Mouse (Mus musculus) E14TG2a.4 (cell line): Measurements from ENCODE around the gene Ak2.

Source experiments
- H3K27me3 ChIP-seq: 2 replicates; pipeline ENCODE4 v1.6.1; 2014; ENCODE audit warnings: low read length, control low read depth; ENCODE audit not compliant: insufficient read depth
- H3K36me3 ChIP-seq: 2 replicates; pipeline ENCODE4 v1.6.1; 2014; ENCODE audit warnings: low read length, control low read depth; ENCODE audit not compliant: insufficient read depth
- H3K4me1 ChIP-seq: replicated peaks from 2 replicates; pipeline ENCODE4 v1.6.1; 2014; ENCODE audit warnings: low read depth, low read length, control low read depth
- H3K4me3 ChIP-seq: replicated peaks from 2 replicates; pipeline ENCODE4 v1.5.1; 2014; ENCODE audit warnings: mild to moderate bottlenecking, low read length
- H3K9me3 ChIP-seq: 2 replicates; pipeline ENCODE4 v1.6.1; 2014; ENCODE audit warnings: low read length, control low read depth
- CTCF ChIP-seq: conservative IDR thresholded peaks from 2 replicates; pipeline ENCODE4 v1.5.1; 2014; ENCODE audit warnings: low read length
- NANOG ChIP-seq: IDR thresholded peaks from 2 replicates; pipeline ENCODE4 v1.6.1; 2014; ENCODE audit warnings: borderline replicate concordance, low read length, mixed read lengths
- POU5F1 ChIP-seq: IDR thresholded peaks from 2 replicates; pipeline ENCODE4 v1.6.1; 2014; ENCODE audit warnings: low read length, borderline replicate concordance

Ak2 gene

GRCm38 (mm10) chr4:129032133-129032962 is 40.6 kb downstream of the Ak2 start:
- Histone ChIP-seq H3K4me3 (no peak overlapping the region), H3K27me3 (0 out of 2 replicates have a peak, but pooled peaks cover 7% of the 10 kb centered on the region), H3K4me1 (peaks cover 48% of the 10 kb centered on the region), H3K9me3 (no peaks in the 10 kb centered on the region), H3K36me3 (no peaks in the 10 kb centered on the region)
- no peak for TF ChIP-seq NANOG
- no peak for TF ChIP-seq POU5F1
- no peak for TF ChIP-seq CTCF

GRCm38 (mm10) chr4:129032963-129033951 is 41.5 kb downstream of the Ak2 start:
- H3K9me3 ChIP-seq: no peaks in the 10 kb centered on the region
- H3K4me3 ChIP-seq: peak overlapping the region; percentile 15
- H3K27me3 ChIP-seq: 0 out of 2 replicates have a peak, but pooled peaks cover 4% of the 10 kb centered on the region
- TF ChIP-seq POU5F1: no peak
- TF ChIP-seq NANOG: peak; percentile 14; the same call in 1 of the 2 replicates
- no peak for TF ChIP-seq CTCF
- peaks cover 48% of the 10 kb centered on the region for H3K4me1 ChIP-seq
- H3K36me3 ChIP-seq: no peaks in the 10 kb centered on the region

- TF ChIP-seq NANOG (no peak), CTCF (no peak), POU5F1 (no peak)
- no peaks in the 10 kb centered on the region for H3K9me3 ChIP-seq
Observed at GRCm38 (mm10) chr4:129034224-129034623, 42.5 kb downstream of the Ak2 start.

GRCm38 (mm10) chr4:129034706-129035660 is 43.2 kb downstream of the Ak2 start:
- Histone ChIP-seq H3K4me1 (peaks cover 51% of the 10 kb centered on the region), H3K27me3 (0 out of 2 replicates have a peak, but pooled peaks cover 4% of the 10 kb centered on the region), H3K4me3 (no peak overlapping the region), H3K36me3 (no peaks in the 10 kb centered on the region), H3K9me3 (no peaks in the 10 kb centered on the region)
- TF ChIP-seq CTCF (no peak), NANOG (no peak), POU5F1 (no peak)

More at GRCm38 (mm10) chr4:129034224-129034623, 42.5 kb downstream of the Ak2 start:
- H3K4me3 ChIP-seq: no peak overlapping the region
- no peaks in the 10 kb centered on the region for H3K36me3 ChIP-seq
- H3K27me3 ChIP-seq: 0 out of 2 replicates have a peak, but pooled peaks cover 4% of the 10 kb centered on the region
- H3K4me1 ChIP-seq: peaks cover 51% of the 10 kb centered on the region

- no peak overlapping the region for H3K4me3 ChIP-seq
- H3K4me1 ChIP-seq: peaks cover 56% of the 10 kb centered on the region
- no peaks in the 10 kb centered on the region for H3K27me3 ChIP-seq
- TF ChIP-seq POU5F1: no peak
- TF ChIP-seq CTCF: no peak
- no peak for TF ChIP-seq NANOG
- H3K36me3 ChIP-seq: no peaks in the 10 kb centered on the region
- H3K9me3 ChIP-seq: no peaks in the 10 kb centered on the region
Observed at GRCm38 (mm10) chr4:129035851-129036445, 44.2 kb downstream of the Ak2 start.

- H3K27me3 ChIP-seq: peaks cover 21% of the 10 kb centered on the region
Observed at GRCm38 (mm10) chr4:129047721-129048421, 56.1 kb downstream of the Ak2 start.

More at GRCm38 (mm10) chr4:129047721-129048421, 56.1 kb downstream of the Ak2 start:
- Histone ChIP-seq H3K4me1 (peaks cover 56% of the 10 kb centered on the region), H3K36me3 (no peaks in the 10 kb centered on the region), H3K9me3 (peaks cover 5% of the 10 kb centered on the region), H3K4me3 (peak overlapping the region; percentile 75)
- TF ChIP-seq CTCF (no peak), POU5F1 (no peak), NANOG (no peak)
